Mouse (Mus musculus) kidney, adult 2 months (tissue): ENCODE results near the gene Gm13695.
"Not testable (repeated sequence)": the region's sequence is repeated elsewhere in the genome, so short reads cannot be mapped to it uniquely, and the experiment has no call there.

Experiments used
- CTCF ChIP-seq: fragments of 200-500 bp; conservative IDR thresholded peaks from 2 replicates; pipeline ENCODE4 v1.5.1; 2011; ENCODE audit warnings: low read depth, mild to moderate bottlenecking, control low read depth, low read length, moderate library complexity, mixed read lengths; ENCODE audit not compliant: insufficient read depth, insufficient read length
- POLR2A ChIP-seq: fragments of 200-500 bp; IDR thresholded peaks from one replicate; pipeline ENCODE4 v1.6.1; 2011; ENCODE audit warnings: low read depth, low read length, control low read depth

DNA sequence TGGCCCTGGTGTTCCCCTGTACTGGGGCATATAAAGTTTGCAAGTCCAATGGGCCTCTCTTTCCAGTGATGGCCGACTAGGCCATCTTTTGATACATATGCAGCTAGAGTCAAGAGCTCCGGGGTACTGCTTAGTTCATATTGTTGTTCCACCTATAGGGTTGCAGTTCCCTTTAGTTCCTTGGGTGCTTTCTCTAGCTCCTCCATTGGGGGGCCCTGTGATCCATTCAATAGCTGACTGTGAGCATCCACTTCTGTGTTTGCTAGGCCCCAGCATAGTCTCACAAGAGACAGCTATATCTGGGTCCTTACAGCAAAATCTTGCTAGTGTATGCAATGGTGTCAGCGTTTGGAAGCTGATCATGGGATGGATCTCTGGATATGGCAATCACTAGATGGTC, 27.4 kb downstream of the Gm13695 start:
- not testable (repeated sequence) for TF ChIP-seq CTCF, POLR2A
